Mouse (Mus musculus): Measurements from ENCODE around the gene Noxred1. TPM values are rescaled to one million over a fixed set of nuclear protein-coding genes. Genes with fewer than 3 reads are reported as not detected.
A peak's percentile ranks its signal among the peaks of the same experiment; 100 is the strongest.
"Not testable (repeated sequence)": the region's sequence is repeated elsewhere in the genome, so short reads cannot be mapped to it uniquely, and the experiment has no call there.

The Noxred1 gene
- total RNA-seq, 2 experiments from 2014 or later: 0.84 to 1.8 TPM

- intact Hi-C loops (cut with DNase I): no loop called here
- no peak for DNase-seq (ENCODE audit: low spot score in 2 of 2)
These were observed 1.5 kb downstream of the Noxred1 start for GRCm38 (mm10) chr12:87236882-87237483.

GRCm38 (mm10) chr12:87230379-87230895, 8.1 kb downstream of the Noxred1 start:
- intact Hi-C loops (cut with DNase I): no loop called here

GRCm38 (mm10) chr12:87229633-87230032, 8.9 kb downstream of the Noxred1 start:
- intact Hi-C loops (cut with DNase I): no loop called here
- DNase-seq (ENCODE audit: low spot score in 2 of 2): no peak

More at GRCm38 (mm10) chr12:87230379-87230895, 8.1 kb downstream of the Noxred1 start:
- DNase-seq (ENCODE audit: low spot score in 2 of 2): no peak

- intact Hi-C loops (cut with DNase I): no loop called here
- no peak for DNase-seq (ENCODE audit: low spot score in 2 of 2)
These were observed 11.7 kb downstream of the Noxred1 start for GRCm38 (mm10) chr12:87226801-87227200.

- DNase-seq (ENCODE audit: low spot score in 2 of 2): no peak
- intact Hi-C loops (cut with DNase I): no loop called here
These were observed 13.6 kb downstream of the Noxred1 start for GRCm38 (mm10) chr12:87224950-87225349.

- DNase-seq (ENCODE audit: low spot score in 2 of 2): no peak
- intact Hi-C loops (cut with DNase I): no loop called here
These were observed 19.2 kb downstream of the Noxred1 start for GRCm38 (mm10) chr12:87219362-87219761.

GRCm38 (mm10) chr12:87217596-87217995, 20.9 kb downstream of the Noxred1 start:
- intact Hi-C loops (cut with DNase I): no loop called here
- no peak for DNase-seq (ENCODE audit: low spot score in 2 of 2)

GRCm38 (mm10) chr12:87216053-87216452, 22.5 kb downstream of the Noxred1 start:
- DNase-seq (ENCODE audit: low spot score in 2 of 2): no peak
- intact Hi-C loops (cut with DNase I): no loop called here

- intact Hi-C loops (cut with DNase I): no loop called here
- DNase-seq (ENCODE audit: low spot score in 2 of 2): no peak
These were observed 25.5 kb downstream of the Noxred1 start for GRCm38 (mm10) chr12:87212844-87213606.

GRCm38 (mm10) chr12:87205789-87206188, 32.7 kb downstream of the Noxred1 start:
- DNase-seq (ENCODE audit: low spot score in 2 of 2); intact Hi-C loops (cut with DNase I): not testable (repeated sequence)

- no peak for DNase-seq (ENCODE audit: low spot score in 2 of 2)
- intact Hi-C loops (cut with DNase I): loop anchor here (5.0 kb wide), 1 partner anchor 54 kb away; the partner anchor contains the start of genes Gstz1 and Pomt2
These were observed 36.8 kb downstream of the Noxred1 start for GRCm38 (mm10) chr12:87201694-87202093.

- DNase-seq (ENCODE audit: low spot score in 2 of 2): peak; percentile 79 to 80
- intact Hi-C loops (cut with DNase I): loop anchor here (5.0 kb wide), 1 partner anchor 53 kb away; the partner anchor contains the start of genes Gstz1 and Pomt2
These were observed 38.5 kb downstream of the Noxred1 start, which contains the start of gene Tmed8 for GRCm38 (mm10) chr12:87199973-87200586. TSS of gene Tmed8 (minus strand) at chr12:87200454.

- intact Hi-C loops (cut with DNase I): no loop called here
- peak in 1 of 2 experiments; percentile 59 for DNase-seq (ENCODE audit: low spot score in 2 of 2)
These were observed 39.1 kb downstream of the Noxred1 start, which contains the start of gene Samd15 for GRCm38 (mm10) chr12:87199206-87199972. TSS of gene Samd15 (plus strand) at chr12:87199723.

GRCm38 (mm10) chr12:87198792-87199191, 39.7 kb downstream of the Noxred1 start:
- intact Hi-C loops (cut with DNase I): no loop called here
- DNase-seq (ENCODE audit: low spot score in 2 of 2): no peak

- intact Hi-C loops (cut with DNase I): no loop called here
These were observed 42.2 kb downstream of the Noxred1 start for GRCm38 (mm10) chr12:87196310-87196709.

GRCm38 (mm10) chr12:87195069-87195468, 43.5 kb downstream of the Noxred1 start:
- intact Hi-C loops (cut with DNase I): no loop called here
- DNase-seq (ENCODE audit: low spot score in 2 of 2): no peak

More at GRCm38 (mm10) chr12:87196310-87196709, 42.2 kb downstream of the Noxred1 start:
- DNase-seq (ENCODE audit: low spot score in 2 of 2): no peak

- DNase-seq (ENCODE audit: low spot score in 2 of 2): no peak
- intact Hi-C loops (cut with DNase I): no loop called here
These were observed 45.5 kb downstream of the Noxred1 start for GRCm38 (mm10) chr12:87193008-87193407.

- intact Hi-C loops (cut with DNase I): no loop called here
- no peak for DNase-seq (ENCODE audit: low spot score in 2 of 2)
These were observed 60.9 kb downstream of the Noxred1 start for GRCm38 (mm10) chr12:87177631-87178030.

- DNase-seq (ENCODE audit: low spot score in 2 of 2): no peak
- intact Hi-C loops (cut with DNase I): no loop called here
These were observed 63.2 kb downstream of the Noxred1 start for GRCm38 (mm10) chr12:87175194-87175946.

Measured in left cerebral cortex, postnatal 36 days (tissue).